Mouse (Mus musculus) heart, postnatal 10 days (tissue): ENCODE data around the gene Iffo2. TPM values are rescaled to one million over a fixed set of nuclear protein-coding genes. Genes with fewer than 3 reads are reported as not detected.
"Not testable (repeated sequence)": the region's sequence is repeated elsewhere in the genome, so short reads cannot be mapped to it uniquely, and the experiment has no call there.

Source experiments
- DNase-seq, 2 experiments: peaks; one replicate each; pipeline ENCODE4 v3.0.0; 2021
- intact Hi-C: fragments of 180-260 bp; cut with DNase I; formaldehyde crosslinking; loops from one replicate; pipeline ENCODE4 v1.15.1; 2025
- total RNA-seq, 2 experiments: library from RNA; stranded (reverse); gene quantifications; 2 replicates each; pipeline ENCODE4 v1.2.3; 2021

Gene Iffo2
- total RNA-seq = 10 to 100 TPM; 11.5 to 13.0 TPM

- DNase-seq, intact Hi-C loops: not testable (repeated sequence)
Measured at GRCm38 (mm10) chr4:139530248-139530647, at the start of gene Iffo2. Gene Iffo2, plus strand, starts transcription at chr4:139530548.

- peak in 1 of 2 experiments; percentile 20 for DNase-seq
- intact Hi-C loops = loop anchor here (5.0 kb wide), 1 partner anchor 91 kb away; no protein-coding TSS in a partner anchor
Measured at GRCm38 (mm10) chr4:139481400-139481799, 48.9 kb upstream of the Iffo2 start.

GRCm38 (mm10) chr4:139483461-139484105 is 46.8 kb upstream of the Iffo2 start:
- no peak for DNase-seq
- intact Hi-C loops = loop anchor here (5.0 kb wide), 1 partner anchor 89 kb away; no protein-coding TSS in a partner anchor

DNA sequence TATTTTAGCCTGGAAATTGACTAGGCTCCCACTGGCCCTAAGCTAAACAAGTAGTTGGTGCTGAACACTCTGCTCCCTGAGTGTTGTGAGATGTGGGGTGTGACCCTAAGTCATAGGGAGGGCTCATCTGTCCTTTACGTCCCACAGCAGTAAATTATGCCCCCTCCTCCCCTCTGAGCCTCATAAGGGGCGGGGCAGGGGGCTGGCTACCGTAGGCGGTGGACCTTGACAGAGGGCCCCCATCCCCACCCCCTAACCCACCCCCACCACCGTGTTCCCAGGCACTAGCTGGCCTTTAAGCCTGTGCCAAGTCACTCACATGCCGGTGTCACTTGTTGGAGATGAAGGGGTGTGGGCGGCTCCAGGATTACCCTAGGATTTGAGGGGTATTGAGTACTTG is 45.9 kb upstream of the Iffo2 start:
- DNase-seq = no peak
- intact Hi-C loops = loop anchor here (5.0 kb wide), 1 partner anchor 88 kb away; no protein-coding TSS in a partner anchor

DNA sequence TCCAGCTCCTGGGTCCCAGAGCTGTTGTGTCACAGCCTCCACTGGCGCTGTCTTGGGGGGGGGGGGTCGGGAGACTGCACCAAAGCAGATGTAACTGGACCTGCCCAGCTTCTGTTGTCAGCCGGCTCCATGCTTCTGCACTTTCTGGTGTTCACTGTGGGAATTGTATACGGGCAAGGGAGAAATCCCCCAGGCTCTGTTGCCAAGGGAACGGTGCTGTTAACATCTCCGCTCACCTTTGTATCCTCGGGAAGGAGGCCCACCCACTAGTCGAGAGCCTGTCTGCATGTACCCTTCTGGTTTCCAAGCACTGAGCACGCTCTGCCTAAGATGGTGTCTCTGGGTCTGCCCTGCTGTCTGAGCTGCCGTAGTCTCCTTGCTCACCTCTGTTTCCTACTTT is 43.3 kb upstream of the Iffo2 start:
- DNase-seq = no peak

DNA sequence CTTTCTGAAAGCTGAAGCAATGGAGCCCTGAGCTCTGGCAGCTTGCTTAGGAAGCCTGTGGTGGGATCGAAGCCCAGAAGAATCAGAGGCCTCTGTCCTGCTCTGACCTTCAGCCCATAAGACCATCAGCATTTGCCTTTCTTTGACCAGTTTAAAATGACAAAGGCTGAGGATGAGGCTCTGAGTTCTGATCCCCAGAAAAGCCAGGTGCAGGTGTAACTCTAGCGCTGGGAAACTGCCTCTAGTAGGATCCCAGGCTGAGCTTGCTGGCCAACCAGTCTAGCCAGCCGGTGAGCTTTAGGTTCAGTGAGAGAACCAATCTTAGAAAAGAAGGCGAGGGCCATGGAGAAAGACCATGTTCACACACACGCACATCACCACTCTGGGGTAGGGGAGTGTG is 42.0 kb upstream of the Iffo2 start:
- intact Hi-C loops = no loop called here
- no peak for DNase-seq

More for the DNA sequence above, 43.3 kb upstream of the Iffo2 start:
- intact Hi-C loops = no loop called here

- intact Hi-C loops = no loop called here
- DNase-seq = peak; percentile 37 to 54
Measured at GRCm38 (mm10) chr4:139489946-139490345, 40.4 kb upstream of the Iffo2 start.

- intact Hi-C loops = no loop called here
- DNase-seq = peak; percentile 74 to 80
Measured at GRCm38 (mm10) chr4:139490413-139491055, 39.8 kb upstream of the Iffo2 start.

DNA sequence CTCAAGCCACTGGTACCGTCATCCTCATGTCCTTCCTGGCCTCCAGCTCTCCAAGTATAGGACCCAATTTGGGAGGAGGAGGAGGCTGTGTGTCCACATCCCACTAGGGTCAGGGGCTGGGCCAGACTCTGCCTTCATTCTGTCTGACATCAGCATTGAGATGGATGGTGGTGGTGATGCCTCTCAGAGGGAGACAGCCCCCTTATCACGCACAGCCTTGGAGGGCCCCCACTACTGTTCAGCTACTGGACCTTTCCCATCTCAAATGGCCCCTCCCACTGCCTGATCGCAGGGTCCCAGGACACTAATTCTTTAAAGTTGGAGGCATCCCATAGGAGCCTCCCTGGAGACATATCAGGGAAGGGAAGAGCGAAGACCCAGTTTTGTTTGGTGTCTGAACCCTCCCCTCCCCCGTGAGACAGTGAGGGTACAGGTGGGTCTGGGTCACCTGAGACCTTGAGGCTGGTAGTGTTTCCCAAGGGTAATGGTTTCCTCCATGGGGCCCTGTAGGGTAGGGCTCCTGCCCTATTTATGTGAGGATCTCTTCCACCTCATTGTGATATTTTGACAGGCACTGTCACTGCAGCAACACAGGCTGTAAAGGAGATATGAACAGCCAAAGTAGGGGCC is 38.7 kb upstream of the Iffo2 start:
- no peak for DNase-seq
- intact Hi-C loops = no loop called here

DNA sequence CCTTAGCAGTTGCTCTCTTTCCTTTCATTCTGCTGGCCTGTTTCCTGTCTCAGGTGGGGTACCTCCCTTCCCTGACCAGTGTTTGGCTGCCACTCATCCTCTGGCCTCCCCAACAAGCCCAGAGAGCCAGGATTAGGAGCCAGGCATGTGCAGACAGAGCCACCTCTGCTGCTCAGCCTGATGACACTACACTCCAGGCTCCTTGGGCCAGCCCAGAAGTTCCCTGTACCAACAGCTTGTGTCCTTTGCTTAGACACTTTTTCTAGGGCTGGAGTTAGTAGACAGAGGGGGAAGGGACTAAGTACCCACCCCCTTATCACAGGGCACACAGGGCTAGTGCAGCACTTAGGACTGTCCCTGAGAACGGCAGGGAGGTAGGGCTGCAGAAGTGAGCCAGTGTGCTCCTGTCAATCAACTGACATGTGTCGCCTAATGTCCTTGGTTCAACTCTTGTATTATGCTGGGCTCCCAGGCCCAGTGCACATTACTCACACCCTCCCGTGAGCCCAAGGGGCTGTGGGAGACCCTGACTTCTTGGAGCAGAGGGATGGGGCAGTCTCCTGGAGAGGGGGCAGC is 38.0 kb upstream of the Iffo2 start:
- DNase-seq = peak in 1 of 2 experiments; percentile 20
- intact Hi-C loops = no loop called here

- DNase-seq = peak in 1 of 2 experiments; percentile 41
- intact Hi-C loops = no loop called here
Measured at GRCm38 (mm10) chr4:139493227-139494025, 36.9 kb upstream of the Iffo2 start.

GRCm38 (mm10) chr4:139500814-139501213 is 29.5 kb upstream of the Iffo2 start:
- peak; percentile 51 to 56 for DNase-seq
- intact Hi-C loops = no loop called here

- intact Hi-C loops = no loop called here
- no peak for DNase-seq
Measured at GRCm38 (mm10) chr4:139501702-139502101, 28.6 kb upstream of the Iffo2 start.

DNA sequence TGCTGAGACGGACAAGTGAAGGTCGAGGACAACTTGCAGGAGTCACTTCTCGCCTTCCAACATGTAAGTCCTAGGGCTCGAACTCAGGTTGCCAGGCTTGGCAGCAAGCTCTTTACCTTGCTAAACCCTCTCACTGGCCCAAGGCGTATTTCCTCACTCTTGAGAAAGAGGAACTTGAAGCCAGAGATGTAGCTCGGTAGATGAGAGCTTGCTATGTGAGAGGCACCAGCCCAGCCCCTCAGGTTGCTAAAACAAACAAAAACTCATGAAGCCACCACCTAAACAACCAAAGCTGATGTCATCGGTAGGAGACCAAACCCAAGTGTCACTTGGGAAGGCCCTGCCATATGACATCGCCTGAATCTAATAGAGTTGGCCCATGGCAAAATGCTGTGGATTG is 26.4 kb upstream of the Iffo2 start:
- DNase-seq = no peak
- intact Hi-C loops = no loop called here

- no peak for DNase-seq
- intact Hi-C loops = no loop called here
Measured at GRCm38 (mm10) chr4:139505716-139506115, 24.6 kb upstream of the Iffo2 start.

- DNase-seq = no peak
- intact Hi-C loops = no loop called here
Measured at GRCm38 (mm10) chr4:139506727-139507126, 23.6 kb upstream of the Iffo2 start.

GRCm38 (mm10) chr4:139509069-139509468 is 21.3 kb upstream of the Iffo2 start:
- intact Hi-C loops = no loop called here
- no peak for DNase-seq

- DNase-seq = no peak
- intact Hi-C loops = no loop called here
Measured at GRCm38 (mm10) chr4:139511557-139511956, 18.8 kb upstream of the Iffo2 start.

DNA sequence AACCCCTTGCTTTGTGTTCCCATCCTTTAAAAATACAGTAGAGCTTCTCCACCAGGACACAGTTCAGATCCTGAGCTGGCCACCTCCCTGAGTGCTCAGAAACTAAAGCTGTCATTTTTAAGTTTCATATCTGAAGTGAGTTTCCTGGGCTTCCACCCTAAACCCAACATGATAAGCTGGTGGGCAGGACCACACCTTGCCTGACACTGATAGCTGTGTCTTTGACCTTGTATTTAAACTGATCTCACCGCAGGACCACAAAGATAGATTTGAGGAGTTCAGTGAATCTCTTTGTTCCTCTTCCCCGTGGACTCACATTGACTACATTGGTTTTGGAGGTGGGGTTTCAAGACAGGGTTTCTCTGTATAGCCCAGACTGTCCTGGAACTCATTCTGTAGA is 17.4 kb upstream of the Iffo2 start:
- DNase-seq = no peak
- intact Hi-C loops = no loop called here

DNA sequence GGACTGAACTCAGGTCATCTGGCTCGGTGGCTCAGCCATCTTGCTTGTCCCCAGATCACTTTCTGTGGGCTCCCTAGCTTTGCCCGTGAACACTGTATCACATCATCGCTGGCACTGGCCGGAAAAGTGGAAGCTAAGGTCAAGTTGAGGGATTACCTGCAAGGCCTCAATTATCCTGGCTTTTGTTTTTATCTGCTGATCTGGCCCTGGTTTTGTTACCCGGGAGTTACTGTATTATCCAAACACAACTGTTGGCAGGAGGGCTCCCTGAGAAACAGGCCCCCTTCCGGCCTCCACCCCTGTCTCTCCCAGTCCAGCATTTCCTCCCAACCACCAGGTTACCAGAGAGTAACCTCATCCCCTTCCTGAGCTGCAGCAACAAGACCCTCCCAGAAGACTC is 11.1 kb upstream of the Iffo2 start:
- DNase-seq = no peak
- intact Hi-C loops = no loop called here

DNA sequence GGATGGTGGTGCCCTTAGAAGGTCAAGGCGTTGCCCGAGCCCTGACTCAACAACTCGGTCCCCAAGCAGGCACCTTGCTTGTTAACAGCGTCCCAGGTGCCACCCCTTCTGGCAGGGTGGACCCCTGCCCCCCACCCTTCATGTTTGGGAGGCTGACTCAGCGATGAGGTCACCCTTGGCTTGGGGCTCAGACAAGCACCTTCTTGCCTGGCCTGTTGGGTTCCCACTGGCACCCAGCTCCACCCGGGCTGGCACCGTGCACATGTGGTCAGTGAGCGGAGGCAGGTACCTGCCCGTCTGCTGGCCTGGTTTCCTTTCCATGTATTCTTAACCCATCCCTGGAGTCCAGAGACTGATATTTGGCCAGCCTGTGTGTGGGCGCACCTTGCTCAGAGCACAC is 8.4 kb upstream of the Iffo2 start:
- intact Hi-C loops = no loop called here

More for the DNA sequence above, 8.4 kb upstream of the Iffo2 start:
- DNase-seq = no peak
